Mouse (Mus musculus) lung, embryonic 15.5 days (tissue): ENCODE measurements around the gene Fam208a. TPM values are rescaled to one million over a fixed set of nuclear protein-coding genes. Genes with fewer than 3 reads are reported as not detected.
A peak's percentile ranks its signal among the peaks of the same experiment; 100 is the strongest.

Experiments
- ATAC-seq: fragments of 200-750 bp; cut with Nextera tagmentation; 2 replicates; pipeline ENCODE4 v1.8.0; 2017; ENCODE audit warnings: moderate number of reproducible peaks, borderline replicate concordance; ENCODE audit not compliant: low FRiP score, low TSS enrichment; ENCODE audit errors: extremely low read depth
- H3K27ac ChIP-seq: fragments of 300-500 bp; sonication (generic); 2 replicates; pipeline ENCODE4 v1.5.1; 2015; ENCODE audit warnings: moderate library complexity, mild to moderate bottlenecking, inconsistent platforms
- H3K27me3 ChIP-seq: fragments of 300-500 bp; sonication (generic); 2 replicates; pipeline ENCODE4 v1.6.1; 2015; ENCODE audit warnings: inconsistent platforms
- H3K36me3 ChIP-seq: fragments of 300-500 bp; sonication (generic); 2 replicates; pipeline ENCODE4 v1.6.1; 2015; ENCODE audit warnings: inconsistent platforms
- H3K4me1 ChIP-seq: fragments of 300-500 bp; sonication (generic); 2 replicates; pipeline ENCODE4 v1.6.1; 2015; ENCODE audit warnings: inconsistent platforms
- H3K4me2 ChIP-seq: fragments of 300-500 bp; sonication (generic); 2 replicates; pipeline ENCODE4 v1.6.1; 2015; ENCODE audit warnings: inconsistent platforms, mild to moderate bottlenecking, moderate library complexity
- H3K4me3 ChIP-seq: fragments of 300-500 bp; sonication (generic); 2 replicates; pipeline ENCODE4 v1.5.1; 2015; ENCODE audit warnings: mild to moderate bottlenecking, inconsistent platforms
- H3K9ac ChIP-seq: fragments of 300-500 bp; sonication (generic); 2 replicates; pipeline ENCODE4 v1.6.1; 2015; ENCODE audit warnings: inconsistent platforms
- H3K9me3 ChIP-seq: fragments of 300-500 bp; sonication (generic); 2 replicates; pipeline ENCODE4 v1.6.1; 2016; ENCODE audit warnings: inconsistent platforms
- WGBS: fragments of 180-500 bp; shearing (Covaris S2); methylation state at CpG from one replicate; pipeline ENCODE4 v1.1.7; 2015; 5-methylcytosine and 5-hydroxymethylcytosine counted together
- polyA plus RNA-seq: library from polyadenylated mRNA; unstranded; fragments of >200 nt; fragmentation: Nextera tagmentation; extraction: Ambion mirVana; gene quantifications from 2 replicates; pipeline ENCODE4 v1.2.1, GENCODE M21; 2015

Fam208a gene
- 11.2 and 13.4 TPM in 2 replicates for polyA plus RNA-seq

DNA sequence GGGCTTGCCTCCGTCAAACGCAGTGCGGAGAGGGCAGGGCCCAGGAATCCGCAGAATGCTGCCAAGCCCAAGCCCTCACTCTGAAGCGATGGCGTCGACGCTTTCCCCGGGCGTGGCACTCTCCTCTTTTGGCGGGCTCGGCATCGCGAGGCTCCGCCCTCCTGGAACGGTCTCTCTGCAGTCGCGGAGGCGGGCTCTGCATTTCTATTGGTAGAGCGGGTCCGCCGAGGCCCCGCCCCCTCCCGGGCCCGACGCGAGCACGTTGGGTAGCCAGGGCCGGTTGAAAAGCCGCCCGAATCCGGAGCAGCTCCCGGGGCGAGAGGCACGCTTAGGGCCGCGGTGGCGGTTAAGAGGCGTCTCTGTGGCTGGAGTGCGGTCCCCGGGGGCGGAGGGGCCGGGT, at the start of gene Fam208a:
TSS of gene Fam208a (plus strand) at position 262 of the 400 bp plus-strand sequence.
- Histone ChIP-seq H3K4me1 (peaks cover 7% of the 10 kb centered on the region; the same call in 1 of the 2 replicates), H3K27ac (peak within 1 kb of the TSS; percentile 99), H3K27me3 (no peaks in the 10 kb centered on the region), H3K4me2 (peak within 1 kb of the TSS; percentile 77), H3K4me3 (peak within 1 kb of the TSS; percentile 61), H3K9me3 (0 out of 2 replicates have a peak, but pooled peaks cover 7% of the 10 kb centered on the region), H3K9ac (peak within 1 kb of the TSS; percentile 86), H3K36me3 (peaks cover 24% of the 10 kb centered on the region; the same call in 1 of the 2 replicates)
- ATAC-seq, result peak; percentile 95
- under 1% methylated on average over 43 of the region's 43 CpGs for WGBS

DNA sequence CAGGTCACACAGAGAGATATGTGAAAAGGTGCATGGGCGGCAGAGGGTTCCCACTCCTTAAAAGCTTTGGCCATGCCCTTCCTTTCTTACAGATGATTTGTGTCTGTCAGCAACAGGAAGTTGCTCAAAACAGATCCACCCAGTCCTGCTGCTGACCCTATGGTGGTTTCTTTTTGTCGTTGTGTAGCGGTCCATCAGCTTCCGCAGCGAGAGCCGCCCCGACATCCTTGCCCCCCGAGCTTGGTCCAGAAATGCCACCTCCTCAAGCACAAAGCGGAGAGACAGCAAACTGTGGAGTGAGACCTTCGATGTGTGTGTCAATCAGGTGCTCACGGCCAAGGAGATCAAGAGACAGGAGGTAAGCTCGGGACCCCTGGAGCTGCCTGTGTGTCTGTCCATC, 49.2 kb upstream of the Fam208a start:
- WGBS, result 65% methylated on average over 12 of the region's 12 CpGs
- H3K9me3 ChIP-seq, result no peaks in the 10 kb centered on the region
- no peak overlapping the region for H3K27ac ChIP-seq
- no peak overlapping the region for H3K4me3 ChIP-seq
- no peaks in the 10 kb centered on the region for H3K4me1 ChIP-seq
- ATAC-seq, result no peak
- H3K36me3 ChIP-seq, result no peaks in the 10 kb centered on the region
- H3K27me3 ChIP-seq, result no peaks in the 10 kb centered on the region
- H3K4me2 ChIP-seq, result 0 out of 2 replicates have a peak overlapping the region, but pooled peaks have one; percentile 16
- H3K9ac ChIP-seq, result no peak overlapping the region

DNA sequence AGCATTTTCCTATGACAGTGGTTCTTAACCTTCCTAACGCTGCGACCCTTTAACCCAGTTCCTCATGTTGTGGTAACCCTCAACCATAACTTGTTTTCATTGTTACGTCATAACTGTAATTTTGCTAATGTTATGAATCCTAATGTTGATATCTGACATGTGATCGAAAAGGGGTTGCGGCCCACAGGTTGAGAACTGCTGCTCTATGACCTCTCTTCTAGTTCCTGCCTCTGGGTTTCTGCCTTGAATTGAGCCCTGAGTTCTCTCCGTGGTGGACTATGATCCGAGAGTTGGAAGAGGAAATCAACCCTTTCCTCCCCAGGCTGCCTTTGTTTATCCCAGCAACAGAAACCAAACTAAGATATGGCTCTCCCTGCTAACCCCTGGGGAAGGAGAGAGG, 47.2 kb upstream of the Fam208a start:
- no peaks in the 10 kb centered on the region for H3K9me3 ChIP-seq
- no peaks in the 10 kb centered on the region for H3K27me3 ChIP-seq
- H3K9ac ChIP-seq, result no peak overlapping the region
- H3K4me2 ChIP-seq, result no peak overlapping the region
- H3K4me3 ChIP-seq, result no peak overlapping the region
- H3K36me3 ChIP-seq, result no peaks in the 10 kb centered on the region
- no peaks in the 10 kb centered on the region for H3K4me1 ChIP-seq
- no peak overlapping the region for H3K27ac ChIP-seq
- no peak for ATAC-seq
- WGBS, result 70% methylated on average over 7 of the region's 7 CpGs

- no peaks in the 10 kb centered on the region for H3K4me1 ChIP-seq
- H3K9ac ChIP-seq, result no peak overlapping the region
- H3K4me2 ChIP-seq, result no peak overlapping the region
- no peak overlapping the region for H3K4me3 ChIP-seq
- H3K36me3 ChIP-seq, result no peaks in the 10 kb centered on the region
- no peaks in the 10 kb centered on the region for H3K9me3 ChIP-seq
- no peak overlapping the region for H3K27ac ChIP-seq
- H3K27me3 ChIP-seq, result no peaks in the 10 kb centered on the region
- 84% methylated on average over 5 of the region's 5 CpGs for WGBS
- no peak for ATAC-seq
These were observed 45.3 kb upstream of the Fam208a start for GRCm38 (mm10) chr14:27383321-27383830.

DNA sequence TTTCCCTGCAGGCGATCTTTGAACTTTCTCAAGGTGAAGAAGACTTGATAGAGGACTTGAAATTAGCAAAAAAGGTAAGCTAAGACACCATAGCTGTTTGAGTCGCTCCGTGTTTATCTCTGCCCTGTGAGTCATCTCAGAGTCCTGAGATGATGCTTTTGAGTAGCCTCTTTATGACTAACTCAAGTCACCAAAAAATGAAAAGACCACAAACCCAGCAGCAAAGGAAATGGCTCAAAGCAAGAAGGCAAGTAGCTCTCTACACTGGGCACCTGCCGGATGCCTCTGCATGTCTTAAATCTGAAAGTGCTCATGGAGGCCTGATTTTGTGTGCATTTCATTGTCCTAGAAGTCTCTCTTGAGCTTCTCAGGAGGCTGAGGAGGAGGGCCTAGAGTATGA, 44.5 kb upstream of the Fam208a start:
- WGBS, result 80% methylated on average over 4 of the region's 4 CpGs
- Histone ChIP-seq H3K4me3 (no peak overlapping the region), H3K4me1 (no peaks in the 10 kb centered on the region), H3K36me3 (no peaks in the 10 kb centered on the region), H3K4me2 (no peak overlapping the region), H3K9me3 (no peaks in the 10 kb centered on the region), H3K9ac (no peak overlapping the region), H3K27ac (no peak overlapping the region), H3K27me3 (no peaks in the 10 kb centered on the region)
- no peak for ATAC-seq

DNA sequence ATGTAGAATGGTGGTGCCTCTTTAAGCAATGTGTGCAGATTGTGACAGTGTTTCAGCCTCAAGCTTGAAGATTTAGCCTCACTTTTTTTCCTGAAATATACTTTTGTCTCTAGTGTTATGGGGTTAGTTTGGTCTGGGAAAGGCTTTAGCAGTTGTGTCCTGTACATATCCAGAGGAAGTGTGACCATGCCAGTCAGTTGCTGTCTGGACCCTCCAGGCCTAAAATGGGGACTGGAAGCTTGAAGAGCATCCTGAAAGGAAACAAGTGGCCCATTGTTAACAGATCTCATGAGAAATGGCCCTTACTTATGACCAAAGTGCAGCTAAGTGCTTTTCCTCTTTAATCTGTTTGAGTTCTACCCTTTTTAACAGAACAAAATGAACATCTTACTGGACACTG, 40.0 kb upstream of the Fam208a start:
- H3K27ac ChIP-seq, result 0 out of 2 replicates have a peak overlapping the region, but pooled peaks have one; percentile 47
- ATAC-seq, result no peak

GRCm38 (mm10) chr14:27389722-27390121, 38.9 kb upstream of the Fam208a start:
- no peak overlapping the region for H3K4me2 ChIP-seq
- no peaks in the 10 kb centered on the region for H3K27me3 ChIP-seq
- no peak for ATAC-seq
- 71% methylated on average over 2 of the region's 2 CpGs for WGBS
- H3K4me1 ChIP-seq, result no peaks in the 10 kb centered on the region
- no peaks in the 10 kb centered on the region for H3K9me3 ChIP-seq
- H3K27ac ChIP-seq, result no peak overlapping the region
- H3K36me3 ChIP-seq, result no peaks in the 10 kb centered on the region
- no peak overlapping the region for H3K4me3 ChIP-seq
- H3K9ac ChIP-seq, result no peak overlapping the region

More for the DNA sequence above, 40.0 kb upstream of the Fam208a start:
- no peaks in the 10 kb centered on the region for H3K27me3 ChIP-seq
- H3K9ac ChIP-seq, result no peak overlapping the region
- H3K4me2 ChIP-seq, result no peak overlapping the region
- no peak overlapping the region for H3K4me3 ChIP-seq
- H3K36me3 ChIP-seq, result no peaks in the 10 kb centered on the region
- no peaks in the 10 kb centered on the region for H3K9me3 ChIP-seq
- H3K4me1 ChIP-seq, result no peaks in the 10 kb centered on the region

- 71% methylated on average over 7 of the region's 7 CpGs for WGBS
- H3K4me2 ChIP-seq, result no peak overlapping the region
- no peaks in the 10 kb centered on the region for H3K27me3 ChIP-seq
- no peak for ATAC-seq
- H3K4me3 ChIP-seq, result no peak overlapping the region
- H3K36me3 ChIP-seq, result no peaks in the 10 kb centered on the region
- H3K27ac ChIP-seq, result no peak overlapping the region
- H3K9ac ChIP-seq, result no peak overlapping the region
- no peaks in the 10 kb centered on the region for H3K9me3 ChIP-seq
- H3K4me1 ChIP-seq, result no peaks in the 10 kb centered on the region
These were observed 38.0 kb upstream of the Fam208a start for GRCm38 (mm10) chr14:27390663-27391062.

DNA sequence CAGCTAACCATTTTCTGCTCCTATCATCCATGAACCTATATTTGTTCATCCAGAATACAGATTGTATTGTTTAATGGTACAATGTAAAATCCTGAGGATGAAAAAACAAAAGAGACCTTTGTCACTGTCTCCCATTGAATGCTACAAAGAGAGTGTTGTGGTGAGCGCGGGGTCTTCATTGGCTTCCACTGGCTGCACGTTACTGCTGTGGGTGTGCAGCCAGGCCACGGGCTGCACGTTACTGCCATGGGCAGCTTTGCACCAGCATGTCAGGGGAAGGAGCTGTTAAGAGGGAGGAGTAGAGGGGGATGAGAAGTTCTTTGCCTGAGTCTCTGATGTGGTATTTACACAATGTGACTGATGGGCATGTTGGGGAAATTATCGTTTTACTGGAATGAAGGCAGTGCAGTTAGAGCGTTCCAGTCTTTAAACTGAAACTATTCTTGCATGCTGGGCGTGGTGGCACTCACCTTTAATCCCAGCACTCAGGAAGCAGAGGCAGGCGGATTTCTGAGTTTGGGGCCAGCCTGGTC, 36.8 kb upstream of the Fam208a start:
- Histone ChIP-seq H3K9ac (no peak overlapping the region), H3K27me3 (no peaks in the 10 kb centered on the region), H3K36me3 (no peaks in the 10 kb centered on the region), H3K4me3 (no peak overlapping the region), H3K4me2 (no peak overlapping the region), H3K27ac (no peak overlapping the region), H3K9me3 (no peaks in the 10 kb centered on the region), H3K4me1 (no peaks in the 10 kb centered on the region)
- no peak for ATAC-seq
- WGBS, result 64% methylated on average over 9 of the region's 9 CpGs

DNA sequence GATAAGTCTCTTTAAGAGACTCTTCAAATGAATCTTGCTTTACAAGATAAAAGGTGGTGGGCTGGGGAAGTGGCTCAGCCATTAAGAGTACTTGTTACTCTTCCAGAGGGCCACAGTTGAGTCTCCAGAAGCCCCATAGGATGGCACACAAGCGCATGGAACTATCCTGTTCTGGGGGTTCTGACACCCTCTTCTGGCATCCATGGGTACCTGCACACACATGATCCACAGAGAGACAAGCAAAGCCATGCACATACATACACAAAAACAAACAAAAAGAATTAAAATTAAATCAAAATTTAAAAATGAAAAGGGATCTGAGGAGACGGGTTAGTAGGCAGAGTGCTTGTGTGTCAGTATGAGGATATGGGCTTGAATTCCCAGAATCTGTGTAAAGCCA, 36.0 kb upstream of the Fam208a start:
- Histone ChIP-seq H3K4me2 (no peak overlapping the region), H3K4me1 (no peaks in the 10 kb centered on the region), H3K27me3 (no peaks in the 10 kb centered on the region), H3K27ac (no peak overlapping the region), H3K4me3 (no peak overlapping the region), H3K9me3 (no peaks in the 10 kb centered on the region), H3K36me3 (no peaks in the 10 kb centered on the region), H3K9ac (no peak overlapping the region)
- WGBS, result 94% methylated on average over 2 of the region's 2 CpGs
- no peak for ATAC-seq

GRCm38 (mm10) chr14:27393806-27394205, 34.8 kb upstream of the Fam208a start:
- no peak overlapping the region for H3K4me3 ChIP-seq
- no peak overlapping the region for H3K4me2 ChIP-seq
- H3K36me3 ChIP-seq, result no peaks in the 10 kb centered on the region
- no peaks in the 10 kb centered on the region for H3K27me3 ChIP-seq
- H3K9me3 ChIP-seq, result no peaks in the 10 kb centered on the region
- 50% methylated on average over 10 of the region's 10 CpGs for WGBS
- H3K9ac ChIP-seq, result no peak overlapping the region
- H3K4me1 ChIP-seq, result no peaks in the 10 kb centered on the region
- no peak overlapping the region for H3K27ac ChIP-seq
- no peak for ATAC-seq

DNA sequence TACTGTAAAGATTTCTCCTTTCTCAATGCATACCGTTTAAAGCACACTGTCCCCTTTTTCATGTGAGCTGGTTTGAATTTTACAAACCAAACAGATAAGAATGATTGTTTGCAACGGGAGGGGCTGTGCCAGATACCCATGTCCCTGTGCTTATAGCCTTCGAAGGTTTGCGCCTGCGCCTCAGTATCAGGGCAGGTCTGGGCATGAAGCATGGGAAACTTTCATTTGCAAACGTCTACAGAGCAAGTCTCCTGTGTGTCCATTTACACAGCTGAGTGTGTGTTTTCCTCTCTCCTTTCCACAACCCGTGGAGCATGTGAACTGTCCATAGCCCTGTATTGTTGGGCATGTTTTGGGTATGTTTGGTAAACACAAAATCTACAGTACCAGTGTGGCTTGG, 32.2 kb upstream of the Fam208a start:
- no peak for ATAC-seq
- Histone ChIP-seq H3K4me2 (no peak overlapping the region), H3K36me3 (no peaks in the 10 kb centered on the region), H3K27me3 (no peaks in the 10 kb centered on the region), H3K9ac (no peak overlapping the region), H3K4me3 (no peak overlapping the region), H3K9me3 (no peaks in the 10 kb centered on the region), H3K4me1 (no peaks in the 10 kb centered on the region; the same call in 1 of the 2 replicates), H3K27ac (no peak overlapping the region)
- WGBS, result 63% methylated on average over 7 of the region's 7 CpGs
